19 mouse cellular contexts compared by ENCODE assay signal in genomic region chr10:62222777-62223176, GRCm38 (mm10). TPM values are rescaled to one million over a fixed set of nuclear protein-coding genes. Genes with fewer than 3 reads are reported as not detected.
DNase-seq lines count a peak whose midpoint lies in the region; ATAC-seq and TF ChIP-seq lines count a peak whose summit lies in the region.
"Had no signal": no experiment of that assay in that cellular context is flagged by ENCODE, and none has a peak within 500 bp of the region (broad histone marks: within the 10 kb centered on the region; RNA-seq: fewer than 3 reads in every experiment).

No protein-coding gene starts in this region.

- no peaks in the 10 kb centered on the region for H3K9me3 ChIP-seq in heart, embryonic 11.5 days (replicated peaks; ENCODE audit: control insufficient read depth, low read length)
- H3K9me3 ChIP-seq: heart, embryonic 10.5 days; neural tube, embryonic 13.5 days had no signal

- H3K27ac ChIP-seq in kidney, adult 2 months (ENCODE audit: insufficient read depth, low read depth, low read length), result no peak overlapping the region
- no peak overlapping the region for H3K27ac ChIP-seq in heart, embryonic 11.5 days (ENCODE audit: low read depth, low read length)
- H3K27ac ChIP-seq: heart, embryonic 10.5 days; neural tube, embryonic 13.5 days had no signal

- WGBS in kidney, adult 2 months, result 67% methylated on average over 17 of the region's 17 CpGs
- WGBS in heart, embryonic 11.5 days (ENCODE audit: insufficient replicate concordance), result 74% methylated on average over 17 of the region's 17 CpGs

- no peak for TF ChIP-seq POLR2A in kidney, adult 2 months (IDR thresholded peaks at IDR 0.05; ENCODE audit: low read depth, low read length)

- peaks cover 18% of the 10 kb centered on the region; the same call in 1 of the 2 replicates for H3K4me1 ChIP-seq in kidney, adult 2 months (ENCODE audit: control insufficient read depth, insufficient read depth, low read length)
- no peaks in the 10 kb centered on the region for H3K4me1 ChIP-seq in heart, embryonic 11.5 days (ENCODE audit: control insufficient read depth, insufficient read depth, low read length)
- H3K4me1 ChIP-seq: neural tube, embryonic 13.5 days had no signal

- DNase-seq in kidney, adult 2 months, result peak; percentile 38
- no peak for DNase-seq in kidney, postnatal 4 days
- DNase-seq in lung, adult 18-20 months, result peak; percentile 83 to 87
- peak; percentile 64 to 88 for DNase-seq in lung, postnatal 4 days
- DNase-seq in yolk sac, embryonic 10.5 days (ENCODE audit: low spot score), result peak; percentile 58
- DNase-seq in adrenal gland, adult 2 months, result no peak
- DNase-seq: adrenal gland, postnatal 25 days; B cell, adult 2 months; cerebellum, postnatal 10 days; heart, postnatal 4 days; thymus, adult 2 months had no signal

- H3K4me2 ChIP-seq in heart, embryonic 11.5 days, result no peak overlapping the region
- H3K4me2 ChIP-seq: neural tube, embryonic 13.5 days had no signal

- H3K36me3 ChIP-seq in kidney, adult 2 months (ENCODE audit: control insufficient read depth, insufficient read depth, low read length), result no peaks in the 10 kb centered on the region
- no peaks in the 10 kb centered on the region; the same call in 1 of the 2 replicates for H3K36me3 ChIP-seq in heart, embryonic 11.5 days (ENCODE audit: control insufficient read depth, insufficient read depth, low read length)
- H3K36me3 ChIP-seq: heart, embryonic 10.5 days; neural tube, embryonic 13.5 days had no signal

- no peak for TF ChIP-seq CTCF in kidney, adult 2 months (conservative IDR thresholded peaks at IDR 0.05; ENCODE audit: insufficient read depth, insufficient read length, low read depth, low read length)

- H3K4me3 ChIP-seq in kidney, adult 2 months (ENCODE audit: insufficient read depth, low read depth, low read length), result no peak overlapping the region
- H3K4me3 ChIP-seq in heart, embryonic 11.5 days (ENCODE audit: low read depth, low read length), result no peak overlapping the region
- H3K4me3 ChIP-seq: heart, embryonic 10.5 days; neural tube, embryonic 13.5 days had no signal

- no peaks in the 10 kb centered on the region for H3K27me3 ChIP-seq in kidney, adult 2 months (replicated peaks; ENCODE audit: control insufficient read depth, insufficient read depth, low read length)
- 0 out of 2 replicates have a peak, but pooled peaks cover 3% of the 10 kb centered on the region for H3K27me3 ChIP-seq in heart, embryonic 11.5 days (ENCODE audit: control insufficient read depth, insufficient read depth, low read length)
- H3K27me3 ChIP-seq: neural tube, embryonic 13.5 days had no signal

- ATAC-seq in heart, embryonic 11.5 days (replicated peaks; ENCODE audit: insufficient number of reproducible peaks, low FRiP score, low TSS enrichment), result no peak

- no peak overlapping the region for H3K9ac ChIP-seq in heart, embryonic 11.5 days (ENCODE audit: low read depth, low read length)
- H3K9ac ChIP-seq: neural tube, embryonic 13.5 days had no signal

RNA-seq across cellular contexts. Expression of gene Tspan15, which starts 8.3 kb away (rescaled TPM):
- 38.8 and 52.7 TPM in 2 replicates for polyA plus RNA-seq in kidney, adult 2 months (2012; rRNA removed)
- polyA plus RNA-seq in heart, embryonic 11.5 days (2014; fragmentation: Nextera tagmentation; extraction: Ambion mirVana), result 2.8 and 5.0 TPM in 2 replicates
- 10 to 100 TPM; 14.4 to 22.5 TPM for total RNA-seq in adrenal gland, adult 2 months (2021)
- polyA plus RNA-seq in adrenal gland, adult 2 months (2012; rRNA removed), result 66.3 and 71.2 TPM in 2 replicates

RNA-seq across cellular contexts. Expression of gene Tacr2, which starts 29.5 kb away (rescaled TPM):
- 0.58 TPM in 1 of 2 replicates, not detected in the other for polyA plus RNA-seq in kidney, adult 2 months (2012; rRNA removed)
- polyA plus RNA-seq in heart, embryonic 11.5 days (2014; fragmentation: Nextera tagmentation; extraction: Ambion mirVana), result not detected in 2 replicates
- total RNA-seq in adrenal gland, adult 2 months (2021), result 10 to 100 TPM; 21.8 to 64.4 TPM
- polyA plus RNA-seq in adrenal gland, adult 2 months (2012; rRNA removed), result 146 and 235 TPM in 2 replicates
- total RNA-seq: heart, postnatal 4 days; liver, adult 2 months; megakaryocyte progenitor cell, adult 5-6 weeks; midbrain, postnatal 0 days had no signal
- polyA plus RNA-seq: forebrain, embryonic 11.5 days; heart, embryonic 10.5 days; liver, adult 2 months; spleen, adult 2 months had no signal

Comparison
In these comparisons a context has a peak if more than half of its experiments do, and no peak if none do; other contexts are left out.
1. DNase-seq: peak in kidney, adult 2 months (single experiment), lung, adult 18-20 months (2 of 2), lung, postnatal 4 days (2 of 2) and yolk sac, embryonic 10.5 days (single experiment); none in kidney, postnatal 4 days (0 of 2) and adrenal gland, adult 2 months (single experiment).
2. RNA of gene Tacr2, which starts 29.5 kb away (polyA plus RNA-seq): 146 to 235 TPM in adrenal gland, adult 2 months; 0.58 TPM in kidney, adult 2 months and not detected in heart, embryonic 11.5 days; every median in the first group is over 10 times any median in the second.